Mouse (Mus musculus) c-Kit-positive CD71-positive TER-119-positive erythroid progenitor cells, embryonic 14.5 days (primary cell): ENCODE measurements around the gene G6pc3.

Experiments used
- DNase-seq: peaks from one replicate; pipeline ENCODE4 v3.0.0-alpha.2; 2013; ENCODE audit warnings: low spot score

G6pc3 gene

GRCm38 (mm10) chr11:102188980-102189379 is 440 bp upstream of the G6pc3 start:
- DNase-seq = no peak

- DNase-seq = no peak
These were observed 1.4 kb downstream of the G6pc3 start for GRCm38 (mm10) chr11:102190848-102191247.

GRCm38 (mm10) chr11:102193657-102194440 is 4.4 kb downstream of the G6pc3 start:
- DNase-seq = no peak

DNA sequence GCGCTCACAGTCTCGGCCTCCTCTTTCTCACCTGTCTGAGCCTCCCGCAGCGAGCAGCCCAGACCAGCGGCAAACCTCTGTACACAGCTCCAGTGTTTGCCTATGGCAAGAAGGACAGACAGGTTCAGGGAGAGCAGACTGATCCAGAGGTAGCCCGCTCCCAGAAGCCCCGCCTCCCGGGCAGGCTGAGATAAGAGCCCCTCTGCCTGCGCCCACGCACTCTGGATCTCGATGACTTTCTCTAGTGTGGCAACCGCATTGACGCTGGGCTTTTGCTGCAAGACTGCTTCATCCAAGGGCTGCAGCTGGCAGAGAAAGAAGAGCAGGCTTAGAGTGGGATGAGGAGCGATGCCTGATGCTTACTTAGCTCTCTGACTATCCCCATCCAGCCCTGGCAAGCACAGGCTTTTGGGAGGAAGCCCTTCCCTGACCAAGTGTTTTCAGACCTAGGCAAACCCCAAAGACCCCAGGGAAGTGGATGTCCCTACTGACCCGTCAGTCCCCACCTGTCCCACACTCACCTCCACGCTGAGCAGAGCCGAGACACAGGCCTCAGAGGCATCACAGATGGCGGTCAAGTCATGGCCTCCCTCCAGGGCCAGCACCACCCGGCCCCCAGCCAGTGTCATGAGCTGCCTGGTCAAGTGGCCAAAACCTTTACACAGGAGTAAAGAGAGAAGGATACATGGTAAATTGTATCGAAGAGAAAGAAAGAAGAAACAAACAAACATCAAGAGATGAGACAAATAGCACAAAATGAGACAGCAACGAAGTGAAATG is 6.8 kb downstream of the G6pc3 start:
- DNase-seq = no peak

GRCm38 (mm10) chr11:102198245-102198644 is 8.8 kb downstream of the G6pc3 start:
- no peak for DNase-seq

DNA sequence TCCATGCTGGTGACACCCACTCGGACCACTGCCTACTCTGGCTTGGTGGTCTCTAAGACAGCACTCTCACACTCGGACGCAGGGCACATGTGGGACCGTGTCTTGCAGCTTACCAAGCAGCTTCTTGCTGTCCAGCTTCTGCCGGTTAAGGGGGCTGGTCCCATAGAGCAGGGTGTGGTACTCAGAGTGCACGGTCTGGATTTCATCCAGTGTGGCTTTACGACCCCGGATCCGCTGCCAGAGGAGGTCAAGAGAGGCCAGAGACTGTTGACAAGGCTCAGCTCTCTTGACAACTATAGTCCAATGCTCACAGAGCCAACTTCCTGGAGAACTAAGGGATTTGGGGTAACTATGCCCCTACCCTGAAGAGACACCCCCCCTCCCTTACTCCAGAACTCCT is 10.4 kb downstream of the G6pc3 start:
- DNase-seq = no peak

DNA sequence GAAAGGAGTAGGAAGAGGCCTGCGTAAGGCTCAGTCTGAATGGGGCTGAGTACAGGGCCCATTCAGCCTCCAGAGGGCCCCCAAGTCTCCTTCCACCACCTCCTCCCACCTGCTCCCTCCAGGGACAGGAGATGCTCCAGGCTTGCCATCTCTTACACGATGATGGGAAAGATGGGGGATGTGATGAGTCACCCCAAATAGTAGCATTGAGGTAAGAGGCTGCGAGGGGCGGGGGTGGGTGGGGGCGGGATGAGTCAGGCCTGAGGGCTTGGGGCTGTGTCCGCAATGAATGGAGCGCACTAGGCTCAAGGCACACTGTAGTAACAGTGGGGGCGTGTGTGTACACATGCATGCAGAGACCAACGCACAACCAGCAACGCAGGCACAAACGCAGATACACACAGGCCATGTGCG is 12.0 kb downstream of the G6pc3 start:
- DNase-seq = no peak

GRCm38 (mm10) chr11:102206481-102206880 is 17.1 kb downstream of the G6pc3 start:
- no peak for DNase-seq

DNA sequence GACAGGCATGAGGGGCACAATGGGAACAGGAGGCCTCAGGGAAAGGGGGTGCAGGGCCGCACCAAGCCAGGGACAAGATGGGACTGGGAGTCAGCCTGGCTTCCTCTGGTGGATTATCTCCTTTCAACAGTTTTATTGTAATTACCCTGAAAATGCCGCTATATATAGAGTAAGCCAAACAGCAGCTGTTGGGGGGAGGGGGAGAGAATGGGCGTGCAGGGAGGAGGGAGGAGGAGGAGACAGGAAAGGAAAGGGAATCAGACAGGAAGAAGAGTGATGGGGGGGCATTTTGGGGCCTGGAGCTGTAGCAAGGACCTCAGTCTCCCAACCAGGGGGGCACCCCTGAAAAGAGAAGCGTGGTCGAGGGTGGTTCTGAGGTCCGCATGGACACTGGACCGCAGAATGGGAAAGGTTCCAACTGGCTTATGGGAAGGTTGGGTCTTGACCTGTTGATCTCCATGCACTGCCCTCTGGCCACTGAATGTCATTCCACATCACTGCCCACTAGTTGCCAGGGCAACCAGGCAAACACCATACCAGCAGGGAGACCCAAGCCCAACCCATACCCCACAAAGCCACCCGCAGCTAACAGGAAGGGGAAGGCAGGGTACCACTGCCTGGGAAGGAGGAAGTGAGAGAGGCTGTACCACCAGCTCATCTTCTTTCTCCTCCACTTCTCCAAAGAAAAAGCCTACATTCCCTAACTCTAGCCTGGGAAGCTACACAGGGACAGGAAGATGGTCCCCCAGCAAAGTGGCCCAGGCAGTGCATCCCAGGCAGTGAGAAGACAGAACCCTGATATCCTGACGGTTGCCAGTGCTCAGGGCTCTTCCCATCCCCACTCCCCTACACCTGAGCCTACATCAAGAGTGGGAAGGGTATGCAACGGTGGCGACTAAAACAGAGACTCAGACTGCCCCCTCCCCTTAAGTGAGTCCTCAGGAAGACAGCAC is 18.7 kb downstream of the G6pc3 start:
- no peak for DNase-seq

GRCm38 (mm10) chr11:102208846-102209245 is 19.4 kb downstream of the G6pc3 start:
- DNase-seq = no peak

DNA sequence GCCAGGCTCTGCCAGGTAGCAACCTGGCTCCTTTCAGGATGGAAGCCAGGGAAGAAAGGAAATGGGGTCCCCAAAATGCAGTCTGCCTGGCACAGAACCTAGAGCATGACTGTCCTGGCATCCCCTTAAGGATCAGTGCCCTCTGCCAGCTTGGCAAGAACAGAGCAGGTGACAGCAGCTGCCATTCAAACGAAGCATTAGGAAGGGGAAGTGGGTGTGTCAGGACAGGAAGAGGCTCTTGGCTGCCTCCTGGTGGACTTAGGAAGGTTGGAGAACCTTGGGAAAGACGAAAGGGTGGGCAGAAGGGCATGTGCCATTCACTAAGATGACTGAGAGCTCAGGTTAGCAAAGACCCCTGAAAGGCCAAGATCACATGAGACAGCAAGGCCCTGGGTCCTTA is 20.3 kb downstream of the G6pc3 start:
- no peak for DNase-seq

DNA sequence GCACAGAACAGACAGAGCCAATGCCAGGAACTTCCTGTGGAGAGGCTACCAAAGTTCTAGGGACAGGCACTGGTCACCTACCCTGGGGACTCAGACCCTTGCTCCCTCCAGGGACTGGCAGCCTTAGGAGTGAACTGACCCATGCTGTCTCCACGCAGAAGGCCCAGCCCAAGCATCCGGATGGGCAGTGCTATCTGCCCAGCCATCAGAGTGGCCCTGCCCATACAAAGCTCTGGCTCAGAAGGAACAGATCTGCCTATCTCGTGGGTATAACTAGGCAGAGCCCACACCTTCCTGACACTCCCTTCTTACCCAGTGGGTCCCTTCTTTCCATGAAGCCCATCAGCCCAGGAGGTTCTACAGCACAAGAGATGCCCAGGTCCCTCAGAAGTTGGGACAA is 20.8 kb downstream of the G6pc3 start:
- no peak for DNase-seq

- no peak for DNase-seq
These were observed 21.6 kb downstream of the G6pc3 start for GRCm38 (mm10) chr11:102211011-102211410.

GRCm38 (mm10) chr11:102211936-102212341 is 22.5 kb downstream of the G6pc3 start:
- DNase-seq = no peak

DNA sequence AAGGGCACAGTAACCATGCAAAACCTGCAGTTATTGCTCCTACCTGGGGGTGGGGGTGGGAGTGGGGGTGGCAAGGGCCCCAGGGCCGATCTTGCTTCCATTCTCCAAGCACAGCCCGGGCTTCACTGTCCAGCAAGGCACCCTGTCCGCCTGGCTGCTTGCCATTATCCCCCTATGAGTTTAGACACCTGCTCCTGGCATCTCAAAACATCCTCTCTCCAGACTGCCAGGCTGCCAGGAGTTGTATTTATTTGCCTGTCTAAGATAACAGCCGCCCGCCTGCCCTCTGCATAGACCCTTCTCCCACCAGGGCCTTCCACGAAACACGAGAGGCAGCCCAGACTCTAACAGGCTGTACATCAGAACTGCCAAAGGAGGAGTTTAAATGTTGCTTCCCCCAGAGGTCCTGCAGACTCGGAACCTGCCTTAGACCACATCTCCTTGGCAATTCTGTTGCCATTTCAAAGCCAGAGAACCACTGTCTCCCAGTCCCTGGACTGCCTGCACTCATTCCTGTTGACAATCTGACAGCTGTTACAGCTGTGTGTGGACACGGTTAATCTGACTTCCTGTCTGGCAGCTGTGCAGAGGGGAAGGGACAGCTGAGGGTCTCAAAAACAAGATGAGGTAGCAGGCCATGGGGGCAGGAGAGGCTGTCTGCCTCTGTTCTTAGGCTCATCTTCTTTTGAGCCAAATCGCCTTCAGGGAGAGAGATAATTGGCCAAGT is 25.2 kb downstream of the G6pc3 start:
- no peak for DNase-seq

GRCm38 (mm10) chr11:102215511-102215910 is 26.1 kb downstream of the G6pc3 start:
- no peak for DNase-seq

- no peak for DNase-seq
These were observed 26.9 kb downstream of the G6pc3 start for GRCm38 (mm10) chr11:102216056-102216885.

- no peak for DNase-seq
These were observed 27.4 kb downstream of the G6pc3 start for GRCm38 (mm10) chr11:102216886-102217240.

GRCm38 (mm10) chr11:102217396-102217795 is 28.0 kb downstream of the G6pc3 start:
- no peak for DNase-seq

- no peak for DNase-seq
These were observed 28.5 kb downstream of the G6pc3 start for GRCm38 (mm10) chr11:102217876-102218430.
